Mouse (Mus musculus) thymus, postnatal 14 days (tissue): ENCODE data around the gene Olfr1381.
"Not testable (repeated sequence)": the region's sequence is repeated elsewhere in the genome, so short reads cannot be mapped to it uniquely, and the experiment has no call there.

Experiments used
- DNase-seq: peaks from one replicate; pipeline ENCODE4 v3.0.0; 2021

Olfr1381 gene

DNA sequence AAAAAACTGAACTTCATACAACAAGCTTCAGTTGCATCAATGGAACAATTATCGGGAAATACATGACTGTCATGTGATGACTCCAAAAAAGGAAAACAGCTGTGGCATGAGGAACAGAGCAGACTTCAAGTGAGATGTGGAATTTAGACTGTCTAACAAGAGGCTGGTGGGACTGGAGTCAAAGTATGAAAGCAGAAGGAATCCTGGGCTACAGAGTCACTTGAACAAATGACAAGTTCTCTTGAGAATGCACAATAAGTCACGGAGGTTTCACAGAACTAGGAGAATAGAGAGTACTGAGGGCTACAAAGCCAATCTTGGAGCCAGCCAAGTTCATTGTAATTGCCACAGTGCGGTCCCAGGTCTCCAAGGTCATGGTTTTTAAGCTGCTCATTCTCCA lies at the start of gene Olfr1381:
Gene Olfr1381, plus strand, starts transcription at position 301 of the 400 bp plus-strand sequence.
- not testable (repeated sequence) for DNase-seq

- DNase-seq, result no peak
These were observed 25.2 kb upstream of the Olfr1381 start for GRCm38 (mm10) chr11:49518086-49518485.

DNA sequence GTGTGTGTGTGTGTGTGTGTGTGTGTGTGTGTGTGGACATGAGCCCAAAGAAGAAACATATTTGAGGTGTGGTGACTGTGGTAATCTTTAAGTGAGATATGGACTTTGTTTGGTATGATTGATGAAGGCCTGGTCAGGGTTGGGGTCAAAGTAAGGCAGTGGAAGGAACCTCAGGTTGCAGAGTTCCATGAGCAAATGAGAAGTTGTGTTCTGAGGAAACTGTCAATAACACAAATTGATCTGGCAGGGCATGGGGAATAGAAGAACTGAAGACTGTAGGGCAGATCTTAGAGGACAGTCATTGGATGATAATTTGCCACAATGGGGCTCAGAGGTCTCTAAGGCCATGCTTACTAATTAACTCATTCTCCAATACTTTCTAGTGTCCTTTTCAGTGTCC lies 23.9 kb upstream of the Olfr1381 start, which contains the start of gene Olfr1383:
Gene Olfr1383, plus strand, starts transcription at position 301 of the 400 bp plus-strand sequence.
- no peak for DNase-seq

DNA sequence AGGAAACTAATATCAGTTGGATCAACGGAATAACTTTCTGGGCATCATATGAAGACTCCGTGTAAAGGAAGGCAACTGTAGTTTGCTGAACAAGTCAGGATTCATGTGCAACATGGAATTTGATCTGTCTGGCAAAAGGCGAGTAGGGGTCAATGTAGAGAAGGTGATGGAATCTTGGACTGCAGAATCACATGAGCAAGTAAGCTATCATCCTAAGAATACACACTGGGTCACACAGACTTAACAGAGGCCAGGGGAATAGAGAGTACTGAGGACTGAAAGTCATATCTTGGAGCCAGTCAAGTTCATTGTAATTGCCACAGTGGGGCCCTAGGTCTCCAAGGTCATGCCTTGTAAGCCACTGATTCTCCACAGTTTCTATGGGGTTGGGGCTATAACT lies 15.3 kb upstream of the Olfr1381 start, which contains the start of gene Olfr1382:
Gene Olfr1382, plus strand, starts transcription at position 301 of the 400 bp plus-strand sequence.
- DNase-seq, result no peak

DNA sequence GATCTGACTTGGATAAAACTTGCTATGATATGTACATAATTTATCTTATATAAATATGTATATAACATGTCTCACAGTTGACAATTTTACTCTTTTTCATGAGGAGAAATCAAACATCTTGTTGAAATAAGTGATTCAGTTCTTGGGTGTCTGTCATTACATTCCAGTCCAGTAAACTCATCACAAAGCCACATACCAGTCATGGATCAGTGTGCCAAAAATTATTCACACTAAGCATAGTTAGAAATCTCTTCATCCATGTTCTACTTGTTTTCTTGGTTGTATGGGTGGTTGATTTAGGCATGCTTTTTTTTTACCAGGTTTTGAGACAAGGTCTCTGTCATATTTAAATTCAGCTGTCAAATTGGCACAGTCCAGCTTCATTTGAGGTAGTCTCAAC lies 10.5 kb upstream of the Olfr1381 start:
- DNase-seq, result no peak

- not testable (repeated sequence) for DNase-seq
These were observed 6.6 kb upstream of the Olfr1381 start for GRCm38 (mm10) chr11:49536631-49537030.

GRCm38 (mm10) chr11:49554033-49554432 lies 10.8 kb downstream of the Olfr1381 start:
- not testable (repeated sequence) for DNase-seq

GRCm38 (mm10) chr11:49556578-49556977 lies 13.3 kb downstream of the Olfr1381 start, which contains the start of gene Olfr1380:
Gene Olfr1380, plus strand, starts transcription at chr11:49556878.
- DNase-seq, result not testable (repeated sequence)

GRCm38 (mm10) chr11:49575054-49575453 lies 31.8 kb downstream of the Olfr1381 start:
- DNase-seq, result not testable (repeated sequence)

GRCm38 (mm10) chr11:49580452-49580851 lies 37.2 kb downstream of the Olfr1381 start:
- DNase-seq, result not testable (repeated sequence)

DNA sequence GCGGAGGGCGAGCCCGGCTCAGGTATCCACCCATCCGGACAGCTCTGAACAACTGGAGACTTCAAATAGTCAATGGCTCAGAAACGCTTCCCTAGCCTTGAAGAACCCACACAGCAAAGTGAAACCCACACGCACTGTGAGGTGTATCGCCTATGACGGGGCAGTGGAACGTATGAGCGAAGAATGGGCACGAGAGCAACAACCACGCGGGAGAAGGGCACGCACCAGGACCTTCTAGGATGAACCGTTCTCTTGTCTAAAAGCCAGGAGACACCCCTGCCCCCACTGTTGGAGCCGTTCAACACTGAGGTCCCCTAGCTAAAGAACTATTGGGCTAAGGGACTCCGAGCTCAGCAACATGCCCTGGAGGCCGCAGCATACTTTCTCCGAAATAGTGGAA lies 47.0 kb downstream of the Olfr1381 start:
- no peak for DNase-seq

GRCm38 (mm10) chr11:49597149-49597548 lies 53.9 kb downstream of the Olfr1381 start:
- DNase-seq, result not testable (repeated sequence)
